Mouse (Mus musculus): ENCODE measurements around the gene Umod.

GRCm38 (mm10) chr7:119513056-119513455, 34.0 kb upstream of the Umod start:
- TF ChIP-seq CTCF (IDR thresholded peaks at IDR 0.05; ENCODE audit: low read depth) (peak; percentile 50), EP300 (IDR thresholded peaks at IDR 0.05; ENCODE audit: low read depth) (no peak)
